Mouse (Mus musculus) cortical plate, adult 2 months (tissue): ENCODE results near the gene Hoxd8.

Experiments
- CTCF ChIP-seq: fragments of 200-500 bp; IDR thresholded peaks from 2 replicates; pipeline ENCODE4 v1.5.1; 2011; ENCODE audit warnings: mild to moderate bottlenecking, control low read depth, low read length; ENCODE audit not compliant: insufficient read depth; ENCODE audit errors: extremely low read depth
- POLR2A ChIP-seq: fragments of 200-500 bp; IDR thresholded peaks from 2 replicates; pipeline ENCODE4 v1.6.1; 2011; ENCODE audit warnings: mild to moderate bottlenecking, low read length, control low read depth; ENCODE audit not compliant: insufficient read depth; ENCODE audit errors: extremely low read depth

GRCm38 (mm10) chr2:74673835-74674425 lies 30.5 kb upstream of the Hoxd8 start:
- TF ChIP-seq CTCF (no peak), POLR2A (no peak)
